ENCODE assay signal across 11 mouse cellular contexts in genomic region chr4:109981083-109981870, GRCm38 (mm10). TPM values are rescaled to one million over a fixed set of nuclear protein-coding genes. Genes with fewer than 3 reads are reported as not detected.
DNase-seq lines count a peak whose midpoint lies in the region; ATAC-seq and TF ChIP-seq lines count a peak whose summit lies in the region.
"Had no signal": no experiment of that assay in that cellular context is flagged by ENCODE, and none has a peak within 500 bp of the region (broad histone marks: within the 10 kb centered on the region; RNA-seq: fewer than 3 reads in every experiment).

No protein-coding gene starts in this region.

- no peak for TF ChIP-seq CTCF in kidney, postnatal 0 days (IDR thresholded peaks at IDR 0.05; ENCODE audit: low read depth)

- no peak for DNase-seq in kidney, postnatal 0 days (ENCODE audit: low spot score)
- no peak for DNase-seq in kidney, adult 18-20 months
- peak; percentile 28 for DNase-seq in embryo, embryonic 10.5 days (ENCODE audit: low spot score)
- DNase-seq in right cerebral cortex, postnatal 36 days (ENCODE audit: low spot score in 2 of 2): no peak
- no peak for DNase-seq in left cerebral cortex, postnatal 4 days
- no peak for DNase-seq in ovary, postnatal 14 days (ENCODE audit: low spot score)

- H3K4me1 ChIP-seq in kidney, postnatal 0 days (replicated peaks; ENCODE audit: insufficient read depth, low read length): peaks cover 18% of the 10 kb centered on the region
- H3K4me1 ChIP-seq in hindbrain, embryonic 12.5 days: peaks cover 36% of the 10 kb centered on the region
- peaks cover 17% of the 10 kb centered on the region for H3K4me1 ChIP-seq in midbrain, embryonic 16.5 days (ENCODE audit: control insufficient read depth, insufficient read depth, low read length)

- 4% methylated on average over 37 of the region's 37 CpGs for WGBS in kidney, postnatal 0 days
- WGBS in hindbrain, embryonic 12.5 days: under 1% methylated on average over 37 of the region's 37 CpGs
- WGBS in midbrain, embryonic 16.5 days: 3% methylated on average over 36 of the region's 37 CpGs

- intact Hi-C loops in left cerebral cortex, postnatal 4 days (cut with DNase I): loop anchor here (10.0 kb wide), 2 partner anchors 304 to 316 kb away; partner anchors contain the start of gene Cdkn2c

- H3K27ac ChIP-seq in kidney, postnatal 0 days: no peak overlapping the region
- H3K27ac ChIP-seq in hindbrain, embryonic 12.5 days: no peak overlapping the region
- no peak overlapping the region for H3K27ac ChIP-seq in midbrain, embryonic 16.5 days (ENCODE audit: low read length)

- no peaks in the 10 kb centered on the region for H3K9me3 ChIP-seq in kidney, postnatal 0 days (replicated peaks; ENCODE audit: low read length)
- H3K9me3 ChIP-seq in hindbrain, embryonic 12.5 days (replicated peaks): no peaks in the 10 kb centered on the region
- no peaks in the 10 kb centered on the region for H3K9me3 ChIP-seq in midbrain, embryonic 16.5 days (replicated peaks; ENCODE audit: control insufficient read depth, low read length, poor library complexity, severe bottlenecking)

- peak overlapping the region; percentile 41 for H3K4me3 ChIP-seq in kidney, postnatal 0 days (replicated peaks; ENCODE audit: low read depth, low read length)
- H3K4me3 ChIP-seq in hindbrain, embryonic 12.5 days: peak overlapping the region; percentile 31; the same call in 1 of the 2 replicates
- H3K4me3 ChIP-seq in midbrain, embryonic 16.5 days (ENCODE audit: low read depth, low read length): peak overlapping the region; percentile 30
- H3K4me3 ChIP-seq: erythroblast, embryonic 14.5 days had no signal

- peak overlapping the region; percentile 69 for H3K4me2 ChIP-seq in kidney, postnatal 0 days (ENCODE audit: low read length)
- peak overlapping the region; percentile 47 for H3K4me2 ChIP-seq in hindbrain, embryonic 12.5 days (replicated peaks)
- peak overlapping the region; percentile 52 for H3K4me2 ChIP-seq in midbrain, embryonic 16.5 days (ENCODE audit: low read length)

- H3K27me3 ChIP-seq in kidney, postnatal 0 days (ENCODE audit: insufficient read depth, low read length): peaks cover 90% of the 10 kb centered on the region
- H3K27me3 ChIP-seq in hindbrain, embryonic 12.5 days: peaks cover 96% of the 10 kb centered on the region
- peaks cover 64% of the 10 kb centered on the region for H3K27me3 ChIP-seq in midbrain, embryonic 16.5 days (ENCODE audit: control insufficient read depth, insufficient read depth, low read depth, low read length)
- H3K27me3 ChIP-seq: Patski had no signal

- no peak overlapping the region for H3K9ac ChIP-seq in kidney, postnatal 0 days (ENCODE audit: low read depth, low read length)
- no peak overlapping the region for H3K9ac ChIP-seq in hindbrain, embryonic 12.5 days
- H3K9ac ChIP-seq in midbrain, embryonic 16.5 days (ENCODE audit: low read depth, low read length): 0 out of 2 replicates have a peak overlapping the region, but pooled peaks have one; percentile 11

- ATAC-seq in kidney, postnatal 0 days (replicated peaks; ENCODE audit: low FRiP score, low read depth): no peak
- no peak for ATAC-seq in hindbrain, embryonic 12.5 days (ENCODE audit: low FRiP score)
- no peak for ATAC-seq in midbrain, embryonic 16.5 days
- ATAC-seq: Patski had no signal

- H3K36me3 ChIP-seq in kidney, postnatal 0 days (ENCODE audit: insufficient read depth, low read length): no peaks in the 10 kb centered on the region
- H3K36me3 ChIP-seq in hindbrain, embryonic 12.5 days: no peaks in the 10 kb centered on the region
- H3K36me3 ChIP-seq in midbrain, embryonic 16.5 days (ENCODE audit: control insufficient read depth, insufficient read depth, low read length): no peaks in the 10 kb centered on the region

RNA-seq across cellular contexts. Expression of gene Dmrta2, which starts 3.4 kb away (rescaled TPM):
- 0.10 and 0.22 TPM in 2 replicates for polyA plus RNA-seq in kidney, postnatal 0 days (2015; fragmentation: Nextera tagmentation; extraction: Ambion mirVana)
- 0.20 and 0.21 TPM in 2 replicates for polyA plus RNA-seq in hindbrain, embryonic 12.5 days (2016; fragmentation: Nextera tagmentation; extraction: Ambion mirVana)
- polyA plus RNA-seq in midbrain, embryonic 16.5 days (2015; fragmentation: Nextera tagmentation; extraction: Ambion mirVana): 0.44 and 0.67 TPM in 2 replicates
- total RNA-seq in left cerebral cortex, postnatal 4 days (2021): 1 to 10 TPM; 3.2 to 4.7 TPM
- total RNA-seq: megakaryocyte-erythroid progenitor cell, adult 5-6 weeks had no signal
